Mouse (Mus musculus): ENCODE measurements around the gene Il11. TPM values are rescaled to one million over a fixed set of nuclear protein-coding genes. Genes with fewer than 3 reads are reported as not detected.
"Not testable (repeated sequence)": the region's sequence is repeated elsewhere in the genome, so short reads cannot be mapped to it uniquely, and the experiment has no call there.

Gene Il11
- polyA plus RNA-seq, 1 experiment from 2014 or later: not detected

- H3K4me3 ChIP-seq (ENCODE audit: low read depth, low read length): peak within 1 kb of the TSS; percentile 93
- no peaks in the 10 kb centered on the region for H3K9me3 ChIP-seq (ENCODE audit: control insufficient read depth, low read length)
- ATAC-seq (ENCODE audit: insufficient number of reproducible peaks, low FRiP score, low TSS enrichment, low read depth) (peak; percentile 99), DNase-seq (ENCODE audit: low spot score) (peak; percentile 99)
- H3K9ac ChIP-seq (ENCODE audit: low read length): peak within 1 kb of the TSS; percentile 96
- H3K27ac ChIP-seq (replicated peaks; ENCODE audit: low read depth, low read length): peak within 1 kb of the TSS; percentile 88
- WGBS: under 1% methylated on average over 62 of the region's 62 CpGs
- peaks cover 16% of the 10 kb centered on the region for H3K4me1 ChIP-seq (ENCODE audit: control insufficient read depth, insufficient read depth, low read length)
- H3K36me3 ChIP-seq (ENCODE audit: control insufficient read depth, insufficient read depth, low read length): peaks cover 14% of the 10 kb centered on the region
- no peaks in the 10 kb centered on the region for H3K27me3 ChIP-seq (ENCODE audit: control insufficient read depth, insufficient read depth, low read length)
- peak within 1 kb of the TSS; percentile 82 for H3K4me2 ChIP-seq (ENCODE audit: low read depth, severe bottlenecking)
These were observed 29.8 kb upstream of the Il11 start, which contains the start of gene Ube2s for GRCm38 (mm10) chr7:4812303-4813104. Gene Ube2s, minus strand, starts transcription at chr7:4812590.

DNA sequence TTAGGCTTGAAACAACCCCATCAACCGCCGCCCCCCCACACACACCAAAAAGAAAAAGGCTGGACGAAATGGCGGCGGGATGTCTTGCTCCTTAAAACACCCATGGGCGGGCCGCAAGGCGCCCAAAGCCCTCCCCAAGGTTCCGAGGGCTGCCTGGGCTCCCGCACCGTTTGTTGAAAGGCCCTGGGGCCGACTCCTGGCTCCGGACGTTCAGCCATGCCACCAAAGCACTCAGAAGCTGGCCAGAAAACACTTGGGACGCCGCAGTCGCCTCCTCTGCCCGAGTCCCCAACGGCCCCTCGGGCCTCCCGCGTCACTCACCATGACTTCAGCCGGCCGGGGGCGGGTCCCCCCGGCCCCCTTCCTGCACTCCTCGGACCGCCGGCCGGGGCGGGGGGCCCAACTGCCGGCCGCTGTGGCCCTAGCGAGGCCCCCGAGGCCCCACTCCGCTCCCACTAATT, 29.2 kb upstream of the Il11 start:
- ATAC-seq (ENCODE audit: insufficient number of reproducible peaks, low FRiP score, low TSS enrichment, low read depth): no peak; the same call in 1 of the 2 replicates
- WGBS: under 1% methylated on average over 32 of the region's 36 CpGs

GRCm38 (mm10) chr7:4811131-4811530, 28.5 kb upstream of the Il11 start:
- not testable (repeated sequence) for H3K27ac ChIP-seq (replicated peaks; ENCODE audit: low read depth, low read length); ATAC-seq (ENCODE audit: insufficient number of reproducible peaks, low FRiP score, low TSS enrichment, low read depth); DNase-seq (ENCODE audit: low spot score); H3K9me3 ChIP-seq (ENCODE audit: control insufficient read depth, low read length); H3K27me3 ChIP-seq (ENCODE audit: control insufficient read depth, insufficient read depth, low read length)
- peak overlapping the region; percentile 96 for H3K9ac ChIP-seq (ENCODE audit: low read length)
- peaks cover 16% of the 10 kb centered on the region for H3K4me1 ChIP-seq (ENCODE audit: control insufficient read depth, insufficient read depth, low read length)
- peaks cover 18% of the 10 kb centered on the region for H3K36me3 ChIP-seq (ENCODE audit: control insufficient read depth, insufficient read depth, low read length)
- peak overlapping the region; percentile 82 for H3K4me2 ChIP-seq (ENCODE audit: low read depth, severe bottlenecking)
- H3K4me3 ChIP-seq (ENCODE audit: low read depth, low read length): peak overlapping the region; percentile 93
- 45% methylated on average over 10 of the region's 10 CpGs for WGBS

More for the DNA sequence above, 29.2 kb upstream of the Il11 start:
- Histone ChIP-seq H3K4me2 (ENCODE audit: low read depth, severe bottlenecking) (peak overlapping the region; percentile 82), H3K27ac (replicated peaks; ENCODE audit: low read depth, low read length) (peak overlapping the region; percentile 88), H3K4me3 (ENCODE audit: low read depth, low read length) (peak overlapping the region; percentile 93), H3K36me3 (ENCODE audit: control insufficient read depth, insufficient read depth, low read length) (peaks cover 17% of the 10 kb centered on the region), H3K4me1 (ENCODE audit: control insufficient read depth, insufficient read depth, low read length) (peaks cover 16% of the 10 kb centered on the region), H3K9ac (ENCODE audit: low read length) (peak overlapping the region; percentile 96), H3K27me3 (ENCODE audit: control insufficient read depth, insufficient read depth, low read length) (no peaks in the 10 kb centered on the region), H3K9me3 (ENCODE audit: control insufficient read depth, low read length) (no peaks in the 10 kb centered on the region)
- DNase-seq (ENCODE audit: low spot score): peak; percentile 58

- no peak for DNase-seq (ENCODE audit: low spot score)
- peaks cover 25% of the 10 kb centered on the region for H3K36me3 ChIP-seq (ENCODE audit: control insufficient read depth, insufficient read depth, low read length)
These were observed 24.1 kb upstream of the Il11 start for GRCm38 (mm10) chr7:4806716-4807115.

GRCm38 (mm10) chr7:4802247-4802646, 19.6 kb upstream of the Il11 start:
- Histone ChIP-seq H3K9me3 (ENCODE audit: control insufficient read depth, low read length) (no peaks in the 10 kb centered on the region), H3K27me3 (ENCODE audit: control insufficient read depth, insufficient read depth, low read length) (no peaks in the 10 kb centered on the region), H3K27ac (replicated peaks; ENCODE audit: low read depth, low read length) (no peak overlapping the region), H3K4me1 (ENCODE audit: control insufficient read depth, insufficient read depth, low read length) (no peaks in the 10 kb centered on the region), H3K36me3 (ENCODE audit: control insufficient read depth, insufficient read depth, low read length) (peaks cover 15% of the 10 kb centered on the region), H3K4me3 (ENCODE audit: low read depth, low read length) (no peak overlapping the region), H3K9ac (ENCODE audit: low read length) (no peak overlapping the region), H3K4me2 (ENCODE audit: low read depth, severe bottlenecking) (no peak overlapping the region)
- ATAC-seq (ENCODE audit: insufficient number of reproducible peaks, low FRiP score, low TSS enrichment, low read depth) (no peak), DNase-seq (ENCODE audit: low spot score) (no peak)

More at GRCm38 (mm10) chr7:4806716-4807115, 24.1 kb upstream of the Il11 start:
- ATAC-seq (ENCODE audit: insufficient number of reproducible peaks, low FRiP score, low TSS enrichment, low read depth): no peak
- Histone ChIP-seq H3K27ac (replicated peaks; ENCODE audit: low read depth, low read length) (no peak overlapping the region), H3K4me3 (ENCODE audit: low read depth, low read length) (no peak overlapping the region), H3K27me3 (ENCODE audit: control insufficient read depth, insufficient read depth, low read length) (no peaks in the 10 kb centered on the region), H3K9me3 (ENCODE audit: control insufficient read depth, low read length) (no peaks in the 10 kb centered on the region), H3K4me1 (ENCODE audit: control insufficient read depth, insufficient read depth, low read length) (peaks cover 16% of the 10 kb centered on the region), H3K4me2 (ENCODE audit: low read depth, severe bottlenecking) (no peak overlapping the region), H3K9ac (ENCODE audit: low read length) (no peak overlapping the region)
- 93% methylated on average over 7 of the region's 7 CpGs for WGBS

DNA sequence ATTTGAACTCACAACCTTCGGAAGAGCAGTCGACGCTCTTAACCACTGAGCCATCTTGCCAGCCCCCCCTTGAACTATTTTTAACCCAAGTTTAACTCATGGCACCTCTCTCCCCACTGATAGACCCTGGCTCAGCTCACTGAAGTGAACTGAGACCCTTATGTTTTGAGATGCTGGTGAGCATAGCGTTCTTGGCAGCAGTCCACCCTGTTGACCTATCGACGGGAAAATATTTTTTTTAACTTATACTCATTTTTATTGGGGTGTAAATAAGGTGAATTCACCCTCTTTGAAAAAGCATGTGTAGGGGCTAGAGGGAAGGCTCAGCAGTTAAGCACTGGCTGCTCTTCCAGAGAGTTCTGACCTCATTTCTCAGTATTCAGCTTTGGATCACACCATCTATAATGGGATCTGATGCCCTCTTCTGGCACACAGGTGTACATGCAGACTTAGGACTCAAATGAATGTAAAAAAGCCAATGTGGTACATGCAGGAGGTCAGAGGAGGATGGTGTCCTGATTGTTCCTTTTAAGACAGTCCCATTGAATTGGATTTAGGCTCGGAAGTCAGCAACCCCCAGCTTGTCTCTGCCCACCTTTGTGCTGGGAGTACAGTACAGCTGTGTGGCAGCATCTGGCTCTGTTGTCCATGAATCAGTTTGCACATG, 13.2 kb upstream of the Il11 start:
- no peak for ATAC-seq (ENCODE audit: insufficient number of reproducible peaks, low FRiP score, low TSS enrichment, low read depth)
- Histone ChIP-seq H3K9me3 (ENCODE audit: control insufficient read depth, low read length) (no peaks in the 10 kb centered on the region), H3K36me3 (ENCODE audit: control insufficient read depth, insufficient read depth, low read length) (peaks cover 15% of the 10 kb centered on the region), H3K9ac (ENCODE audit: low read length) (no peak overlapping the region), H3K4me2 (ENCODE audit: low read depth, severe bottlenecking) (no peak overlapping the region), H3K27me3 (ENCODE audit: control insufficient read depth, insufficient read depth, low read length) (no peaks in the 10 kb centered on the region), H3K27ac (replicated peaks; ENCODE audit: low read depth, low read length) (no peak overlapping the region), H3K4me3 (ENCODE audit: low read depth, low read length) (no peak overlapping the region), H3K4me1 (ENCODE audit: control insufficient read depth, insufficient read depth, low read length) (no peaks in the 10 kb centered on the region; the same call in 1 of the 2 replicates)
- no peak for DNase-seq (ENCODE audit: low spot score)
- WGBS: 79% methylated on average over 7 of the region's 7 CpGs

DNA sequence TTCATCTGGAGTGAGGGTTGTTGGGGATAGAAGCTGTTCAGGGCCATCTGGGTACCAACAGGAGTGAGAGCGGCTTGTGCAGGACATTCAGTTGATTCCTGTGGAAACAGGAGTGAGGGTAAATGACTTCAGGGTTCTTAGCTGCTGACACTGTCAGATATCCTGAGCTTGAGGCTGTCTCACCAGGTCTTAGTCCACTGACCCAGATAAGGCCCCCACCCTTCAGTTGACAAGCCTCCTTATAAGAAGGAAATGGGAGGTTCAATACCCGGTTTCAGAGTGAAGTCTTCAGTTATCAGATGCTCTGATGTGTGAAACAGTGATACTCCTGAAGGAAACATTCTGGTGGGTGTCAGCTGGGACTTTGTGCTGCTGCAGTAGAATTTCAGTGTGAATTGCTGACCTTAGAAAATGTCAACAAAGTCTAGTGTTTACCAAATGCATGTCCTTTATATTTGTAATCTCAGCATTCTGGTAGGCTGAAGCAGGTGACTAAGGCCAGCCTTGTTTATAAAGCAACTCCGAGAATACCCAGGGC, 12.0 kb upstream of the Il11 start:
- DNase-seq (ENCODE audit: low spot score) (no peak), ATAC-seq (ENCODE audit: insufficient number of reproducible peaks, low FRiP score, low TSS enrichment, low read depth) (no peak)
- Histone ChIP-seq H3K9me3 (ENCODE audit: control insufficient read depth, low read length) (no peaks in the 10 kb centered on the region), H3K4me1 (ENCODE audit: control insufficient read depth, insufficient read depth, low read length) (no peaks in the 10 kb centered on the region; the same call in 1 of the 2 replicates), H3K27me3 (ENCODE audit: control insufficient read depth, insufficient read depth, low read length) (peaks cover 3% of the 10 kb centered on the region; the same call in 1 of the 2 replicates), H3K4me3 (ENCODE audit: low read depth, low read length) (no peak overlapping the region), H3K4me2 (ENCODE audit: low read depth, severe bottlenecking) (no peak overlapping the region), H3K9ac (ENCODE audit: low read length) (no peak overlapping the region), H3K36me3 (ENCODE audit: control insufficient read depth, insufficient read depth, low read length) (peaks cover 15% of the 10 kb centered on the region), H3K27ac (replicated peaks; ENCODE audit: low read depth, low read length) (no peak overlapping the region)
- 89% methylated on average over 3 of the region's 3 CpGs for WGBS

DNA sequence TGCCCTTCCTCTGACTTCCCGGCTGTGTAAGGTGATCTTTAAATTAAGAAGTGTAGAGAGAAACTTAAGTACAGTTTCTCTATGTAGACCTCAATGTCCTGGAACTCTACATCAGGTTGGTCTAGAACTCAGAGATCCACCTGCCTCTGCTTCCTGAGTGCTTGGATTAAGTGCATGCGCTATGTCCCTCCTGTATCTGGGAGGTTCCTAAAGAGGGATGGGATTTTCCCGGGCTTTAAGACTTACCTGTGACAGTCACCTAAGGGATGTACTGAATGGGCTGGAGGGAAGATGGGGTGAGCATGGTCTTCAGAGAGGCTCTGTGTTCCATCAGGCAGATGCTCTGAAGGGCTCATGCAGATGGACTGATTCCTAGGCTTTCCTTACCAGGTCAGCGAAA, 11.0 kb upstream of the Il11 start:
- H3K27ac ChIP-seq (replicated peaks; ENCODE audit: low read depth, low read length): no peak overlapping the region; the same call in 1 of the 2 replicates
- peaks cover 3% of the 10 kb centered on the region for H3K4me1 ChIP-seq (ENCODE audit: control insufficient read depth, insufficient read depth, low read length)
- H3K27me3 ChIP-seq (ENCODE audit: control insufficient read depth, insufficient read depth, low read length): peaks cover 4% of the 10 kb centered on the region; the same call in 1 of the 2 replicates
- H3K9ac ChIP-seq (ENCODE audit: low read length): peak overlapping the region; percentile 97
- WGBS: 38% methylated on average over 4 of the region's 4 CpGs
- H3K4me3 ChIP-seq (ENCODE audit: low read depth, low read length): peak overlapping the region; percentile 91
- peaks cover 15% of the 10 kb centered on the region for H3K36me3 ChIP-seq (ENCODE audit: control insufficient read depth, insufficient read depth, low read length)
- H3K4me2 ChIP-seq (ENCODE audit: low read depth, severe bottlenecking): peak overlapping the region; percentile 86
- ATAC-seq (ENCODE audit: insufficient number of reproducible peaks, low FRiP score, low TSS enrichment, low read depth) (no peak), DNase-seq (ENCODE audit: low spot score) (no peak)
- no peaks in the 10 kb centered on the region for H3K9me3 ChIP-seq (ENCODE audit: control insufficient read depth, low read length)
